Mouse (Mus musculus): ENCODE measurements around the gene Fbll1. TPM values are rescaled to one million over a fixed set of nuclear protein-coding genes. Genes with fewer than 3 reads are reported as not detected.

Gene Fbll1
- polyA plus RNA-seq, 1 experiment from 2014 or later = 29.0 TPM

DNA sequence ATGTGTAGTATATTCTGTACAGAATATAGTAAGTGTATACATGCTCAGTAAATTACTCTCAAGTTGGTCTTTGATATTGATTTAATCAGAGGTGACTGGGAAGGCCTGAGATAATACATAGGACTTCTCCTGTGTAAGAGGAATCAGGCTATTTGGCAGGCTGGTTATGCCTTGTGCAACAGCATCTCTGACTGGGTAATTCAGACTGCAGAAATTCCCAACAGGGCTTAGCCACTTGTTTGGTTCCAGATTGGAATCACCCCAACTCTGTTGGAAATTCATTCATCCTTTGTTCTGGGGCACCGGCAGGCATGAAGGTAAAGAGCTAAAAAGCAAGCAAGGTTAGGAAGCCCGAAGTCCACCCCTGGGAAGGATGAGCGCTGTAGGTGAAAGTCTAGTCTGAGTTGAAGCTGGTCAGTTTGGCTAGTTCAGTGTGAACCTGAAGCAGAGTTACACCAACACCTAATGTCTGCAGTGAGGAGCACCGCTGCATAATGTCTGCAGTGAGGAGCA, 43.7 kb downstream of the Fbll1 start:
- H3K4me2 ChIP-seq (ENCODE audit: low read depth, low read length) = no peak overlapping the region
- no peak overlapping the region for H3K4me3 ChIP-seq (ENCODE audit: low read depth, low read length)
- no peak overlapping the region for H3K27ac ChIP-seq (ENCODE audit: low read depth, low read length)
- H3K36me3 ChIP-seq (ENCODE audit: control insufficient read depth, insufficient read depth, low read length) = no peaks in the 10 kb centered on the region
- no peaks in the 10 kb centered on the region for H3K9me3 ChIP-seq (ENCODE audit: control insufficient read depth, low read length)
- no peaks in the 10 kb centered on the region for H3K27me3 ChIP-seq (ENCODE audit: control insufficient read depth, insufficient read depth, low read length)
- WGBS = 85% methylated on average over 4 of the region's 4 CpGs
- no peak overlapping the region for H3K9ac ChIP-seq (replicated peaks; ENCODE audit: low read depth, low read length)
- no peaks in the 10 kb centered on the region for H3K4me1 ChIP-seq (ENCODE audit: control insufficient read depth, insufficient read depth, low read length)
- no peak for ATAC-seq (ENCODE audit: low read depth)

- no peaks in the 10 kb centered on the region for H3K4me1 ChIP-seq (ENCODE audit: control insufficient read depth, insufficient read depth, low read length)
- no peaks in the 10 kb centered on the region for H3K9me3 ChIP-seq (ENCODE audit: control insufficient read depth, low read length)
- no peak overlapping the region for H3K4me2 ChIP-seq (ENCODE audit: low read depth, low read length)
- H3K36me3 ChIP-seq (ENCODE audit: control insufficient read depth, insufficient read depth, low read length) = no peaks in the 10 kb centered on the region
- ATAC-seq (ENCODE audit: low read depth) = no peak
- no peaks in the 10 kb centered on the region for H3K27me3 ChIP-seq (ENCODE audit: control insufficient read depth, insufficient read depth, low read length)
- H3K4me3 ChIP-seq (ENCODE audit: low read depth, low read length) = no peak overlapping the region
- WGBS = 94% methylated on average over 8 of the region's 8 CpGs
- no peak overlapping the region for H3K9ac ChIP-seq (replicated peaks; ENCODE audit: low read depth, low read length)
- H3K27ac ChIP-seq (ENCODE audit: low read depth, low read length) = no peak overlapping the region
These were observed 48.1 kb downstream of the Fbll1 start for GRCm38 (mm10) chr11:35750578-35750977.

MicroRNAs within 50 kb of the gene (microRNA counts, 519-probe panel; counts per million panel counts)
- 6,091 counts per million, percentile 89 among the panel's probes with 10 or more counts for microRNA mmu-miR-103

Small RNAs within 50 kb of the gene (microRNA-seq; reads per million reads assigned to microRNA genes)
- gene Mir103-1 = 3.4 reads per million, percentile 4 among the genes with 10 or more reads in this experiment

Other genes starting within 250 kb of the Fbll1 start
- gene Pank3, start 29.4 kb downstream of the Fbll1 start, polyA plus RNA-seq (2014; fragmentation: Nextera tagmentation; extraction: Ambion mirVana) = 36.9 and 42.2 TPM in 2 replicates
- 74.4 and 77.8 TPM in 2 replicates for gene Rars, start 35.6 kb upstream of the Fbll1 start, polyA plus RNA-seq (2014; fragmentation: Nextera tagmentation; extraction: Ambion mirVana)
- gene Wwc1, start 181.6 kb upstream of the Fbll1 start, polyA plus RNA-seq (2014; fragmentation: Nextera tagmentation; extraction: Ambion mirVana) = 6.0 and 7.2 TPM in 2 replicates

Data from neural tube, embryonic 14.5 days (tissue).